Mouse (Mus musculus) liver, adult 2 months (tissue): ENCODE measurements at regions not wholly inside any gene's neighbourhood (a gene's known extent, or its start where the extent isn't known, plus 50 kb on each side); places are given as distances from the start of the nearest gene placed in this dataset.

ENCODE experiments used
- DNase-seq: peaks from one replicate; pipeline ENCODE4 v3.0.0-alpha.2; 2011; ENCODE audit warnings: low read depth, low spot score; ENCODE audit errors: extremely low read depth
- H3K27ac ChIP-seq: fragments of 200-500 bp; replicated peaks from 2 replicates; pipeline ENCODE4 v1.5.1; 2012; ENCODE audit warnings: low read depth, mild to moderate bottlenecking, control low read depth, inconsistent platforms, low read length; ENCODE audit not compliant: insufficient read depth
- H3K27me3 ChIP-seq: fragments of 200-500 bp; 2 replicates; pipeline ENCODE4 v1.6.1; 2012; ENCODE audit warnings: mild to moderate bottlenecking, moderate library complexity, low read length, inconsistent platforms; ENCODE audit not compliant: control insufficient read depth, insufficient read depth
- H3K36me3 ChIP-seq: fragments of 200-500 bp; 2 replicates; pipeline ENCODE4 v1.6.1; 2012; ENCODE audit warnings: low read length, inconsistent platforms; ENCODE audit not compliant: control insufficient read depth, insufficient read depth
- H3K4me1 ChIP-seq: fragments of 200-500 bp; 2 replicates; pipeline ENCODE4 v1.6.1; 2011; ENCODE audit warnings: low read length; ENCODE audit not compliant: control insufficient read depth, insufficient read depth
- H3K4me3 ChIP-seq: fragments of 200-500 bp; 2 replicates; pipeline ENCODE4 v1.5.1; 2011; ENCODE audit warnings: low read depth, mild to moderate bottlenecking, control low read depth, low read length, moderate library complexity; ENCODE audit not compliant: insufficient read depth
- H3K79me2 ChIP-seq: fragments of 200-500 bp; 2 replicates; pipeline ENCODE4 v1.6.1; 2012; ENCODE audit warnings: inconsistent platforms, mild to moderate bottlenecking, low read length, moderate library complexity; ENCODE audit not compliant: control insufficient read depth, insufficient read depth
- H3K9ac ChIP-seq: fragments of 200-500 bp; 2 replicates; pipeline ENCODE4 v1.6.1; 2012; ENCODE audit warnings: low read depth, mild to moderate bottlenecking, control low read depth, inconsistent platforms, low read length
- CTCF ChIP-seq: fragments of 200-500 bp; IDR thresholded peaks from 2 replicates; pipeline ENCODE4 v1.5.1; 2011; ENCODE audit warnings: low read depth, low read length, control low read depth
- POLR2A ChIP-seq: fragments of 200-500 bp; IDR thresholded peaks from 2 replicates; pipeline ENCODE4 v1.6.1; 2011; ENCODE audit warnings: low read length, control low read depth; ENCODE audit not compliant: insufficient read depth; ENCODE audit errors: extremely low read depth
- WGBS: fragments of 180-500 bp; shearing (Covaris S2); methylation state at CpG from one replicate; pipeline ENCODE4 v1.1.7; 2018; 5-methylcytosine and 5-hydroxymethylcytosine counted together

DNA sequence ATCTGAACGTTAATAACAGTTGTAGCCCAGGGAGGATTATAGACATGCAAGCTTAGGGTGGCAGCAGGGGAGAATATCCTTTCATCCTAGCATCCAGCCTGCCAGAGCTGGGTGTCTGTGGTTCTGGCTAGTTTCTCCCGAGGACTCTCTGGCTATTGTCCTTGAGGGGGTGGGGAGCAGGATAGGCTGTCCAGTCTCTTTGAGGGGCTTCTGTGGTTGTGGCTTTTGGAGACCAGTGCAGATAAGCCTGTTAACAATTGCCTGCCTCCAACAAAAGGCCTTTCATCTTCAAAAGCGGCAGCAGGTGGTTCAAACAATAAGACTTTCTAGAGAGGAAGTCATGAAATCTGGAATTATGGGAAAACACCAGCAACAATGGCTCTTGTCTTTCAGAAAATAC lies 507.2 kb upstream of the Vstm2b start:
- no peaks in the 10 kb centered on the region for H3K4me1 ChIP-seq
- H3K79me2 ChIP-seq = no peaks in the 10 kb centered on the region
- H3K36me3 ChIP-seq = no peaks in the 10 kb centered on the region
- no peak for DNase-seq
- no peaks in the 10 kb centered on the region for H3K27me3 ChIP-seq
- H3K9ac ChIP-seq = no peak overlapping the region
- 25% methylated on average over 3 of the region's 3 CpGs for WGBS
- H3K27ac ChIP-seq = no peak overlapping the region
- H3K4me3 ChIP-seq = no peak overlapping the region
- TF ChIP-seq CTCF (no peak), POLR2A (no peak)

DNA sequence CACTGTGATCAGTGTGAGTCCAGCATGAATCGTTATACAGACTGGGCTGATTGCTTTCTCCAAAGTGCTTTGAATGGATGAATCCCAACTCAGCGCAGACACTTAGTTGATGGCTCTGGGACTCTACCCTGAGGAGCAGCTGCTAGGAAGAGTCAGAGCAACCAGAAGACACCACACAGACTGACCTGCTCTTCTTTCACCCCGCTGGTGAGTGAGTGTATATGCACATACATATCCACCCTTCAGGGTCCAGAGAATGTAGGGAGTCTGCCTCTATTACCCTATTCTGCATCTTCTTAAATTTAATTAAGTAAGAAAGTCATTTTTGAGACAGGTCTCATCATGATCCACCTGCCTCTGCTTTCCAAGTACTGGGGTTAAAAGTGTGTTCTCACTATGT lies 506.5 kb upstream of the Vstm2b start:
- H3K9ac ChIP-seq = no peak overlapping the region
- no peaks in the 10 kb centered on the region for H3K27me3 ChIP-seq
- H3K79me2 ChIP-seq = no peaks in the 10 kb centered on the region
- H3K27ac ChIP-seq = no peak overlapping the region
- no peak for DNase-seq
- H3K36me3 ChIP-seq = no peaks in the 10 kb centered on the region
- TF ChIP-seq POLR2A = no peak
- no peak for TF ChIP-seq CTCF
- no peaks in the 10 kb centered on the region for H3K4me1 ChIP-seq
- H3K4me3 ChIP-seq = no peak overlapping the region
- 60% methylated on average over 3 of the region's 3 CpGs for WGBS

DNA sequence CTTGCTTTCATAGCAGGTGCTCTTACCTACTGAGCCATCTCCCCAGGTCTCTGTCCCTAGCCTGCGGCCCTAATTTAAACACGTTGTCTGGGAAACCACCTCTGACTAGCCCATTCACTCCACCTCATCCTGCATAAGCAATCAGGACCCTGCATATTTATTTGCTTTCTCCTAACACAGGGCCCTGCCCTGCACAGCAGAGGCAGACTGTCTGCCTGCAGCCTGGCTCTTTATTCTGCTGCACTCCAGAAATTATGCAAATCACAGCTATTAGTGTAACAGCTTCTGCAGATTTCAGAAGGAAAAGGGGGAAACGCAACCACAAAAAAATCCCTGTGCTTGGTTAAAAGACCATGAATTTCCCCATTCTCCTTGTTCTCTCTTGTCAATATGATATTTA lies 505.9 kb upstream of the Vstm2b start:
- no peak for TF ChIP-seq POLR2A
- no peak for TF ChIP-seq CTCF
- Histone ChIP-seq H3K4me1 (no peaks in the 10 kb centered on the region), H3K79me2 (no peaks in the 10 kb centered on the region), H3K36me3 (no peaks in the 10 kb centered on the region), H3K27me3 (no peaks in the 10 kb centered on the region), H3K9ac (no peak overlapping the region), H3K4me3 (no peak overlapping the region), H3K27ac (no peak overlapping the region)
- 54% methylated on average over 3 of the region's 3 CpGs for WGBS
- no peak for DNase-seq

DNA sequence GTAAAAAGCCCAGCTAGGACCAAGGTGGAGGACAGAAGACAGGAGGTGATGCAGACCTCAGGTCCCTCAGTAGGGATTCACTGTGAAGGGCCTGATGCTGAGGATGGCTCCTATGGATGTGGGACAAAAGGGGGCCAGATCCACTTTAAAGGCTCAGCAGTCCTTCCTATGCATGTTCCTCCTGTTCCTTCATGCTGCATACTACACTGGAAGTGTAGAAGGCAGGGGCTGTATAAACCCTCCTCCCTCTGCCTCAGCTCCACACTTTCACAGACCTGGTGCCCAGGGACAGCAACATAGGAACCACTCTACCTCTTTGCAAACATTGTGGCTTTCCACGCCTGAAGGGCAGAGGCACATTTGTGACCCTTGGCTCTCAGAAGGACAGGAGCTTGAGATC lies 505.4 kb upstream of the Vstm2b start:
- WGBS = 54% methylated on average over 1 of the region's 1 CpGs
- DNase-seq = no peak
- H3K27me3 ChIP-seq = no peaks in the 10 kb centered on the region
- no peaks in the 10 kb centered on the region for H3K36me3 ChIP-seq
- no peak for TF ChIP-seq POLR2A
- TF ChIP-seq CTCF = no peak
- H3K27ac ChIP-seq = no peak overlapping the region
- no peaks in the 10 kb centered on the region for H3K4me1 ChIP-seq
- no peak overlapping the region for H3K4me3 ChIP-seq
- no peak overlapping the region for H3K9ac ChIP-seq
- no peaks in the 10 kb centered on the region for H3K79me2 ChIP-seq

DNA sequence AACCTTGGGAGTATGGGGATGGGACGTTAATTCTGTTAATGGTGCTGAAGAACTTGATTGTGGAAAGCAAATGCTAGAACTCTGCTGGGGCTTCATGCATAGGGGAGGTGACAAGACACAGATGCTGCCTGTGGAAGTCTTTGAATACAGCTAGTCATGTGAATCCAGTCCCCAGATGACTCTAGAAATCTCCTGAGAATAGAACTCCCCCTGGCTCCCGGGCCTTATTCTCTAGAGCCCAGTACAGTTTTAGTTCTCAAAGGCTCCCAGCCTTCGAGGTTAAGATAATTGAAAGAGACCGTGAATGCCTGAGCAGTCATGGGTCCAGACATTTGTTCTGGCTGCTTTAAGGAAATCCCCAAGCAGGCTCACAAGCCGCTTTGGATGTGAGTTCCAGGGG lies 499.9 kb upstream of the Vstm2b start:
- no peak overlapping the region for H3K4me3 ChIP-seq
- no peaks in the 10 kb centered on the region for H3K79me2 ChIP-seq
- TF ChIP-seq CTCF = no peak
- TF ChIP-seq POLR2A = no peak
- WGBS = 74% methylated on average over 5 of the region's 5 CpGs
- no peak overlapping the region for H3K27ac ChIP-seq
- no peaks in the 10 kb centered on the region for H3K27me3 ChIP-seq
- H3K36me3 ChIP-seq = no peaks in the 10 kb centered on the region
- no peak overlapping the region for H3K9ac ChIP-seq
- no peak for DNase-seq
- H3K4me1 ChIP-seq = no peaks in the 10 kb centered on the region

DNA sequence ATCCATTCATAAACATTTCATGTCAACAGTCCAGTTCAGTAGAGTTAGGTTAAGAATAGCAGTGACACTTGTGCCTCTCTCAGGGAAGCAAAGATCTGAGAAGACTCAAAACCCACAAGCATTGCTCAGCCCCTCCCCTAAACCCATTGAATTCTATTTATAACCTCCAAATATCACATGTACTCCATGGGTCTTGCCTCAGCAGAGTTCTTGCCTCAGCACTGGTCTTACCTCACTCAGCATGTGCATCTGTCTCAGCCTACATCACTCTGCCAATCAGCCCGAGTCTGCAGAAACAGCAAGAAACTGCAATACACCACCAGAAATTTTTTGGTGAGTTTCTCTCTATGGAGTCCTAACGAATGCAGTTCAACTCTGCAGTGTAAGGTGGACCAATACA lies 478.8 kb upstream of the Vstm2b start:
- 60% methylated on average over 2 of the region's 2 CpGs for WGBS
- TF ChIP-seq CTCF = no peak
- H3K27me3 ChIP-seq = no peaks in the 10 kb centered on the region

More for the DNA sequence above, 478.8 kb upstream of the Vstm2b start:
- H3K27ac ChIP-seq = no peak overlapping the region
- H3K9ac ChIP-seq = no peak overlapping the region
- DNase-seq = no peak
- no peaks in the 10 kb centered on the region for H3K4me1 ChIP-seq
- no peaks in the 10 kb centered on the region for H3K79me2 ChIP-seq
- H3K4me3 ChIP-seq = no peak overlapping the region
- H3K36me3 ChIP-seq = no peaks in the 10 kb centered on the region
